Mouse (Mus musculus) embryonic facial prominence, embryonic 14.5 days (tissue): ENCODE measurements around the gene Krit1. TPM values are rescaled to one million over a fixed set of nuclear protein-coding genes. Genes with fewer than 3 reads are reported as not detected.

ENCODE experiments used
- ATAC-seq: fragments of 200-750 bp; cut with Nextera tagmentation; 2 replicates; pipeline ENCODE4 v1.8.0; 2017; ENCODE audit warnings: low read depth, moderate number of reproducible peaks, moderate TSS enrichment
- DNase-seq: peaks from one replicate; pipeline ENCODE4 v3.0.0-alpha.2; 2015; ENCODE audit warnings: low spot score
- H3K27ac ChIP-seq: fragments of 300-500 bp; sonication (generic); replicated peaks from 2 replicates; pipeline ENCODE4 v1.5.1; 2014; ENCODE audit warnings: low read depth, mild to moderate bottlenecking, low read length, moderate library complexity
- H3K27me3 ChIP-seq: fragments of 300-500 bp; sonication (generic); replicated peaks from 2 replicates; pipeline ENCODE4 v1.6.1; 2014; ENCODE audit warnings: low read length; ENCODE audit not compliant: control insufficient read depth, insufficient read depth
- H3K36me3 ChIP-seq: fragments of 300-500 bp; sonication (generic); 2 replicates; pipeline ENCODE4 v1.6.1; 2014; ENCODE audit warnings: low read length, mixed read lengths; ENCODE audit not compliant: control insufficient read depth, insufficient read depth
- H3K4me1 ChIP-seq: fragments of 300-500 bp; sonication (generic); 2 replicates; pipeline ENCODE4 v1.6.1; 2014; ENCODE audit warnings: antibody characterized with exemption, low read length; ENCODE audit not compliant: control insufficient read depth, insufficient read depth
- H3K4me2 ChIP-seq: fragments of 300-500 bp; sonication (generic); 2 replicates; pipeline ENCODE4 v1.6.1; 2014; ENCODE audit warnings: low read depth, mild to moderate bottlenecking, low read length, moderate library complexity, mixed read lengths
- H3K4me3 ChIP-seq: fragments of 300-500 bp; sonication (generic); 2 replicates; pipeline ENCODE4 v1.5.1; 2014; ENCODE audit warnings: low read depth, mild to moderate bottlenecking, low read length
- H3K9ac ChIP-seq: fragments of 300-500 bp; sonication (generic); 2 replicates; pipeline ENCODE4 v1.6.1; 2014; ENCODE audit warnings: low read depth, mild to moderate bottlenecking, low read length, moderate library complexity, mixed read lengths
- H3K9me3 ChIP-seq: fragments of 300-500 bp; sonication (generic); 2 replicates; pipeline ENCODE4 v1.6.1; 2016; ENCODE audit warnings: low read length; ENCODE audit not compliant: control insufficient read depth
- WGBS: fragments of 180-500 bp; shearing (Covaris S2); extraction: QIAGEN DNeasy Blood & Tissue Kit; methylation state at CpG from one replicate; pipeline ENCODE4 v1.1.7; 2014; 5-methylcytosine and 5-hydroxymethylcytosine counted together
- polyA plus RNA-seq: library from polyadenylated mRNA; unstranded; fragments of >200 nt; fragmentation: Nextera tagmentation; extraction: Ambion mirVana; gene quantifications from 2 replicates; pipeline ENCODE4 v1.2.1, GENCODE M21; 2014

Gene Krit1
- 34.4 and 38.3 TPM in 2 replicates for polyA plus RNA-seq

GRCm38 (mm10) chr5:3802433-3803291, at the start of gene Krit1, which contains the start of gene Ankib1:
Gene Krit1 (plus strand): TSS chr5:3803184.
Gene Ankib1 (minus strand): TSS chr5:3802925.
- ATAC-seq = peak; percentile 95
- WGBS = under 1% methylated on average over 17 of the region's 109 CpGs

GRCm38 (mm10) chr5:3771512-3771911, 31.5 kb upstream of the Krit1 start:
- Histone ChIP-seq H3K4me3 (no peak overlapping the region), H3K9ac (no peak overlapping the region), H3K4me2 (no peak overlapping the region), H3K36me3 (peaks cover 4% of the 10 kb centered on the region; the same call in 1 of the 2 replicates), H3K27me3 (no peaks in the 10 kb centered on the region), H3K9me3 (no peaks in the 10 kb centered on the region), H3K27ac (0 out of 2 replicates have a peak overlapping the region, but pooled peaks have one; percentile 28), H3K4me1 (no peaks in the 10 kb centered on the region)
- ATAC-seq = no peak
- peak; percentile 66 for DNase-seq
- WGBS = 63% methylated on average over 3 of the region's 3 CpGs

More at GRCm38 (mm10) chr5:3802433-3803291, at the start of gene Krit1, which contains the start of gene Ankib1:
- H3K36me3 ChIP-seq = no peaks in the 10 kb centered on the region
- H3K9ac ChIP-seq = peak within 1 kb of the TSS; percentile 84
- H3K4me1 ChIP-seq = peaks cover 6% of the 10 kb centered on the region
- no peaks in the 10 kb centered on the region for H3K27me3 ChIP-seq
- H3K9me3 ChIP-seq = no peaks in the 10 kb centered on the region
- peak within 1 kb of the TSS; percentile 82 for H3K27ac ChIP-seq
- peak within 1 kb of the TSS; percentile 78 for H3K4me2 ChIP-seq
- DNase-seq = peak; percentile 92
- H3K4me3 ChIP-seq = peak within 1 kb of the TSS; percentile 85

- H3K4me1 ChIP-seq = no peaks in the 10 kb centered on the region
- H3K36me3 ChIP-seq = peaks cover under 1% of the 10 kb centered on the region; the same call in 1 of the 2 replicates
- H3K9me3 ChIP-seq = no peaks in the 10 kb centered on the region
- no peaks in the 10 kb centered on the region for H3K27me3 ChIP-seq
- no peak overlapping the region for H3K4me3 ChIP-seq
- DNase-seq (no peak), ATAC-seq (peak; percentile 63; the same call in 1 of the 2 replicates)
- WGBS = 47% methylated on average over 3 of the region's 3 CpGs
- no peak overlapping the region; the same call in 1 of the 2 replicates for H3K4me2 ChIP-seq
- H3K9ac ChIP-seq = no peak overlapping the region
- no peak overlapping the region; the same call in 1 of the 2 replicates for H3K27ac ChIP-seq
Observed at GRCm38 (mm10) chr5:3772017-3772416, 31.0 kb upstream of the Krit1 start.

- no peak overlapping the region for H3K27ac ChIP-seq
- H3K9ac ChIP-seq = no peak overlapping the region
- ATAC-seq (no peak), DNase-seq (no peak)
- no peaks in the 10 kb centered on the region for H3K9me3 ChIP-seq
- no peaks in the 10 kb centered on the region for H3K4me1 ChIP-seq
- H3K4me2 ChIP-seq = no peak overlapping the region
- H3K36me3 ChIP-seq = no peaks in the 10 kb centered on the region
- no peaks in the 10 kb centered on the region for H3K27me3 ChIP-seq
- no peak overlapping the region for H3K4me3 ChIP-seq
Observed at GRCm38 (mm10) chr5:3782670-3783069, 20.3 kb upstream of the Krit1 start.

GRCm38 (mm10) chr5:3783947-3784681, 18.9 kb upstream of the Krit1 start:
- Histone ChIP-seq H3K27me3 (no peaks in the 10 kb centered on the region), H3K9me3 (no peaks in the 10 kb centered on the region), H3K9ac (no peak overlapping the region), H3K4me2 (no peak overlapping the region), H3K27ac (no peak overlapping the region), H3K4me1 (no peaks in the 10 kb centered on the region), H3K36me3 (no peaks in the 10 kb centered on the region), H3K4me3 (no peak overlapping the region)
- DNase-seq (no peak), ATAC-seq (no peak)
- WGBS = 82% methylated on average over 2 of the region's 2 CpGs

GRCm38 (mm10) chr5:3784751-3785496, 18.1 kb upstream of the Krit1 start:
- Histone ChIP-seq H3K4me1 (no peaks in the 10 kb centered on the region), H3K36me3 (no peaks in the 10 kb centered on the region), H3K27me3 (no peaks in the 10 kb centered on the region), H3K9me3 (no peaks in the 10 kb centered on the region), H3K27ac (no peak overlapping the region), H3K9ac (no peak overlapping the region), H3K4me3 (no peak overlapping the region), H3K4me2 (no peak overlapping the region)
- 75% methylated on average over 1 of the region's 1 CpGs for WGBS
- ATAC-seq (no peak), DNase-seq (peak; percentile 19)

GRCm38 (mm10) chr5:3787548-3787947, 15.4 kb upstream of the Krit1 start:
- Histone ChIP-seq H3K36me3 (no peaks in the 10 kb centered on the region), H3K4me2 (no peak overlapping the region), H3K9ac (no peak overlapping the region), H3K4me3 (no peak overlapping the region), H3K27ac (no peak overlapping the region), H3K27me3 (no peaks in the 10 kb centered on the region), H3K9me3 (no peaks in the 10 kb centered on the region), H3K4me1 (no peaks in the 10 kb centered on the region)
- ATAC-seq (no peak), DNase-seq (no peak)
- 82% methylated on average over 4 of the region's 4 CpGs for WGBS

- Histone ChIP-seq H3K9me3 (no peaks in the 10 kb centered on the region), H3K27ac (no peak overlapping the region), H3K27me3 (no peaks in the 10 kb centered on the region), H3K9ac (no peak overlapping the region), H3K4me2 (no peak overlapping the region), H3K36me3 (no peaks in the 10 kb centered on the region), H3K4me3 (no peak overlapping the region), H3K4me1 (no peaks in the 10 kb centered on the region)
- DNase-seq = no peak
- no peak for ATAC-seq
Observed at GRCm38 (mm10) chr5:3791048-3791447, 11.9 kb upstream of the Krit1 start.
